Mouse (Mus musculus) heart, embryonic 16.5 days (tissue): ENCODE results near the gene Cntnap5a. TPM values are rescaled to one million over a fixed set of nuclear protein-coding genes. Genes with fewer than 3 reads are reported as not detected.

ENCODE experiments used
- ATAC-seq: fragments of 200-750 bp; cut with Nextera tagmentation; replicated peaks from 2 replicates; pipeline ENCODE4 v1.8.0; 2017; ENCODE audit warnings: moderate number of reproducible peaks; ENCODE audit not compliant: insufficient read depth, low FRiP score; ENCODE audit errors: extremely low read depth
- H3K27ac ChIP-seq: fragments of 300-500 bp; sonication (generic); 2 replicates; pipeline ENCODE4 v1.5.1; 2014; ENCODE audit warnings: mild to moderate bottlenecking, low read length, control low read depth, moderate library complexity
- H3K27me3 ChIP-seq: fragments of 300-500 bp; sonication (generic); 2 replicates; pipeline ENCODE4 v1.6.1; 2014; ENCODE audit warnings: low read length, mixed read lengths; ENCODE audit not compliant: control insufficient read depth, insufficient read depth
- H3K36me3 ChIP-seq: fragments of 300-500 bp; sonication (generic); 2 replicates; pipeline ENCODE4 v1.6.1; 2014; ENCODE audit not compliant: control insufficient read depth, insufficient read depth
- H3K4me1 ChIP-seq: fragments of 300-500 bp; sonication (generic); 2 replicates; pipeline ENCODE4 v1.6.1; 2014; ENCODE audit warnings: low read length, mixed read lengths; ENCODE audit not compliant: control insufficient read depth, insufficient read depth
- H3K4me2 ChIP-seq: fragments of 300-500 bp; sonication (generic); 2 replicates; pipeline ENCODE4 v1.6.1; 2014; ENCODE audit warnings: low read depth, mild to moderate bottlenecking, control low read depth, low read length
- H3K4me3 ChIP-seq: fragments of 300-500 bp; sonication (generic); 2 replicates; pipeline ENCODE4 v1.5.1; 2014; ENCODE audit warnings: mild to moderate bottlenecking, control low read depth, low read length
- H3K9ac ChIP-seq: fragments of 300-500 bp; sonication (generic); 2 replicates; pipeline ENCODE4 v1.6.1; 2014; ENCODE audit warnings: low read length, control low read depth
- H3K9me3 ChIP-seq: fragments of 300-500 bp; sonication (generic); replicated peaks from 2 replicates; pipeline ENCODE4 v1.6.1; 2016; ENCODE audit warnings: low read length; ENCODE audit not compliant: control insufficient read depth
- WGBS: fragments of 180-500 bp; shearing (Covaris S2); extraction: QIAGEN DNeasy Blood & Tissue Kit; methylation state at CpG from one replicate; pipeline ENCODE4 v1.1.7; 2014; 5-methylcytosine and 5-hydroxymethylcytosine counted together
- polyA plus RNA-seq: library from polyadenylated mRNA; unstranded; fragments of >200 nt; fragmentation: Nextera tagmentation; extraction: Ambion mirVana; gene quantifications from 2 replicates; pipeline ENCODE4 v1.2.1, GENCODE M21; 2015

The Cntnap5a gene
- polyA plus RNA-seq: not detected in 2 replicates

- H3K4me1 ChIP-seq: no peaks in the 10 kb centered on the region
- no peaks in the 10 kb centered on the region for H3K9me3 ChIP-seq
- H3K36me3 ChIP-seq: no peaks in the 10 kb centered on the region
- no peaks in the 10 kb centered on the region for H3K27me3 ChIP-seq
- no peak within 1 kb of the TSS for H3K9ac ChIP-seq
- ATAC-seq: no peak
- no peak within 1 kb of the TSS for H3K27ac ChIP-seq
- 11% methylated on average over 26 of the region's 26 CpGs for WGBS
- no peak within 1 kb of the TSS for H3K4me2 ChIP-seq
- H3K4me3 ChIP-seq: no peak within 1 kb of the TSS
Measured at GRCm38 (mm10) chr1:115684518-115685368, at the start of gene Cntnap5a. Gene Cntnap5a (plus strand): TSS chr1:115684756.

- no peak for ATAC-seq
- no peaks in the 10 kb centered on the region for H3K9me3 ChIP-seq
- H3K27ac ChIP-seq: no peak overlapping the region
- H3K36me3 ChIP-seq: no peaks in the 10 kb centered on the region
- no peak overlapping the region for H3K4me3 ChIP-seq
- H3K27me3 ChIP-seq: no peaks in the 10 kb centered on the region
- 73% methylated on average over 2 of the region's 2 CpGs for WGBS
- H3K4me1 ChIP-seq: no peaks in the 10 kb centered on the region
- H3K9ac ChIP-seq: no peak overlapping the region
- no peak overlapping the region for H3K4me2 ChIP-seq
Measured at GRCm38 (mm10) chr1:115646921-115647320, 37.6 kb upstream of the Cntnap5a start.

GRCm38 (mm10) chr1:115658343-115659064 is 26.1 kb upstream of the Cntnap5a start:
- 52% methylated on average over 5 of the region's 5 CpGs for WGBS

GRCm38 (mm10) chr1:115686494-115686893 is 1.9 kb downstream of the Cntnap5a start:
- H3K9me3 ChIP-seq: no peaks in the 10 kb centered on the region
- no peaks in the 10 kb centered on the region for H3K4me1 ChIP-seq
- 12% methylated on average over 2 of the region's 2 CpGs for WGBS
- ATAC-seq: no peak
- no peak overlapping the region for H3K27ac ChIP-seq
- H3K9ac ChIP-seq: no peak overlapping the region
- no peak overlapping the region for H3K4me3 ChIP-seq
- no peak overlapping the region for H3K4me2 ChIP-seq
- H3K27me3 ChIP-seq: no peaks in the 10 kb centered on the region
- no peaks in the 10 kb centered on the region for H3K36me3 ChIP-seq

More at GRCm38 (mm10) chr1:115658343-115659064, 26.1 kb upstream of the Cntnap5a start:
- Histone ChIP-seq H3K36me3 (no peaks in the 10 kb centered on the region), H3K4me2 (no peak overlapping the region), H3K27ac (no peak overlapping the region), H3K4me3 (no peak overlapping the region), H3K9ac (no peak overlapping the region), H3K4me1 (no peaks in the 10 kb centered on the region), H3K9me3 (no peaks in the 10 kb centered on the region), H3K27me3 (no peaks in the 10 kb centered on the region)
- no peak; the same call in 1 of the 2 replicates for ATAC-seq

GRCm38 (mm10) chr1:115699798-115700197 is 15.2 kb downstream of the Cntnap5a start:
- Histone ChIP-seq H3K36me3 (no peaks in the 10 kb centered on the region), H3K4me2 (no peak overlapping the region), H3K27ac (no peak overlapping the region), H3K9me3 (no peaks in the 10 kb centered on the region), H3K4me1 (no peaks in the 10 kb centered on the region), H3K9ac (no peak overlapping the region), H3K27me3 (no peaks in the 10 kb centered on the region), H3K4me3 (no peak overlapping the region)
- no peak for ATAC-seq
- WGBS: 55% methylated on average over 2 of the region's 2 CpGs

GRCm38 (mm10) chr1:115742556-115742955 is 58.0 kb downstream of the Cntnap5a start:
- Histone ChIP-seq H3K9me3 (no peaks in the 10 kb centered on the region), H3K4me1 (no peaks in the 10 kb centered on the region), H3K4me3 (no peak overlapping the region), H3K36me3 (no peaks in the 10 kb centered on the region), H3K27me3 (no peaks in the 10 kb centered on the region), H3K27ac (no peak overlapping the region), H3K4me2 (no peak overlapping the region), H3K9ac (no peak overlapping the region)
- no peak for ATAC-seq
- WGBS: 77% methylated on average over 5 of the region's 5 CpGs

GRCm38 (mm10) chr1:115745569-115745968 is 61.0 kb downstream of the Cntnap5a start:
- H3K4me2 ChIP-seq: no peak overlapping the region
- H3K4me1 ChIP-seq: no peaks in the 10 kb centered on the region
- H3K27ac ChIP-seq: no peak overlapping the region
- no peak overlapping the region for H3K4me3 ChIP-seq
- H3K27me3 ChIP-seq: no peaks in the 10 kb centered on the region
- ATAC-seq: no peak
- H3K36me3 ChIP-seq: no peaks in the 10 kb centered on the region
- H3K9ac ChIP-seq: no peak overlapping the region
- H3K9me3 ChIP-seq: no peaks in the 10 kb centered on the region

- Histone ChIP-seq H3K4me3 (no peak overlapping the region), H3K4me2 (no peak overlapping the region), H3K27ac (no peak overlapping the region), H3K4me1 (no peaks in the 10 kb centered on the region), H3K9ac (no peak overlapping the region), H3K9me3 (no peaks in the 10 kb centered on the region), H3K27me3 (no peaks in the 10 kb centered on the region), H3K36me3 (no peaks in the 10 kb centered on the region)
- 48% methylated on average over 5 of the region's 5 CpGs for WGBS
- ATAC-seq: no peak
Measured at GRCm38 (mm10) chr1:115784737-115785136, 100.2 kb downstream of the Cntnap5a start.

- no peak for ATAC-seq
- 71% methylated on average over 4 of the region's 4 CpGs for WGBS
- Histone ChIP-seq H3K27me3 (no peaks in the 10 kb centered on the region), H3K9ac (no peak overlapping the region), H3K27ac (no peak overlapping the region), H3K4me3 (no peak overlapping the region), H3K4me2 (no peak overlapping the region), H3K9me3 (no peaks in the 10 kb centered on the region), H3K36me3 (no peaks in the 10 kb centered on the region), H3K4me1 (peaks cover 8% of the 10 kb centered on the region; the same call in 1 of the 2 replicates)
Measured at GRCm38 (mm10) chr1:115842591-115842990, 158.0 kb downstream of the Cntnap5a start.
